Mouse (Mus musculus): ENCODE measurements at regions not wholly inside any gene's neighbourhood (a gene's known extent, or its start where the extent isn't known, plus 50 kb on each side); places are given as distances from the start of the nearest gene placed in this dataset.

DNA sequence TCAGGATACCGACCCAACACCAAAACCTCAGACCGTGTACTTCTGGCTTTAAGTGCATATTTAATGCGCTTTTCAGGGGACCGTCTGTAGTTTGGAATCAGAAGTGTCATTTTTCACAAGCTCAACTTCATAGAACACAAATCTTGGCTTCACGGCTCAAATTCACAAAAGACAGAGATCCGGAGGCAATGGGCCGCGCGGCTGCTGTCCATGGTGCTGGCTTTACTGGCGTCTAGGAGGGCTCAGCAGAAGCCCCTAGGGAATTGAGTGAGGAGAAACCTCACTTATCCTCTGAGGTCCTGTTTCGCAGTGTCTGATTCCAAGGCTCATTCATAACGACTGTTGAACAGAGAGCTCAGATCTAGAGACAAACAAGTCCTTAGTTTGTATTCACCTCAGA, 196.5 kb upstream of the Ajap1 start:
- no peak overlapping the region for H3K4me2 ChIP-seq
- no peak overlapping the region for H3K9ac ChIP-seq
- no peaks in the 10 kb centered on the region for H3K36me3 ChIP-seq
- no peak overlapping the region for H3K27ac ChIP-seq
- 32% methylated on average over 12 of the region's 12 CpGs for WGBS
- 0 out of 2 replicates have a peak, but pooled peaks cover 5% of the 10 kb centered on the region for H3K4me1 ChIP-seq (replicated peaks)
- H3K9me3 ChIP-seq: no peaks in the 10 kb centered on the region
- H3K4me3 ChIP-seq: no peak overlapping the region
- H3K27me3 ChIP-seq: peaks cover 8% of the 10 kb centered on the region; the same call in 1 of the 2 replicates
- ATAC-seq (ENCODE audit: low FRiP score): no peak

DNA sequence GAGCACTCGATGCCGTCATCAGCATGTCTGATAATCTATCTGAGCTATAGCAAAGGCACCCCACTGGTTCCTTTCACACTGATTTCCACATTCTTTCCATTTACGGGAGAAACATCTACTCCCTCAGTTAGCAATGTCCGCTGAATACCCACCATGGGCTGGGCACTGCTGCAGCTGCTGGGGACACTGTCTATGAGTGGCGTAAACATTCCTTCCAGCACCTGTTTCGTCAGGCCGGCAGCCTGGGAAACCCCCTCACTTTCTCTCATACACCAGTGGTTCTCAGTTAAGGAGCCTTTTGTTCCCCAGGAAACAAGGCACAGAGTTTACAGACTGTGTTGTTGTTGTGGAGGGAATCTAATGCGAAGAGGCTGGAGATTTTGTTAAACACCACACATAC, 205.8 kb upstream of the Ajap1 start:
- ATAC-seq (ENCODE audit: low FRiP score): no peak
- H3K27ac ChIP-seq: no peak overlapping the region

DNA sequence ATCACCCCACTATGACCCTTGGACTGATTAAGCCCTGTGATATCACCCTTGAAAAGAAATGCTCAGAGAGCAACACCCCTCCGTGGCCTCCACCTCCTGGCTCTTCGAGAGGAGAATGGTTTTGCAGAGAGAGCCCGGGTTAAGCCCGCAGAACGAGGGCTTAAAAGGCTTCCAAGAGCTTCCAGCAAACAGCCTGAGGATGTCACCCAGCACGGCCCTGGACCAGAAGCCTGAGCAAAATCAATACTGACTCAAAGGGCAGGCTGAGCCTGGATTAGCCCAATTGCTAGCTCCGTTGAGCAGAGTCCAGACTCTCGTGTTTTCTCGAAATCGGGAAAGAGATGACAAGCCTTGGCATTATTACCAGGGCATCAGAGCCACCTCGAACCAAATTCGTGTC, 211.3 kb upstream of the Ajap1 start:
- Histone ChIP-seq H3K4me2 (no peak overlapping the region), H3K9ac (no peak overlapping the region), H3K27me3 (peaks cover 35% of the 10 kb centered on the region), H3K4me1 (replicated peaks) (peaks cover 22% of the 10 kb centered on the region), H3K4me3 (no peak overlapping the region), H3K36me3 (no peaks in the 10 kb centered on the region), H3K27ac (no peak overlapping the region; the same call in 1 of the 2 replicates), H3K9me3 (no peaks in the 10 kb centered on the region)
- no peak for ATAC-seq (ENCODE audit: low FRiP score)
- WGBS: 84% methylated on average over 12 of the region's 12 CpGs

More for the DNA sequence above, 205.8 kb upstream of the Ajap1 start:
- Histone ChIP-seq H3K4me1 (replicated peaks) (peaks cover 14% of the 10 kb centered on the region), H3K9me3 (no peaks in the 10 kb centered on the region), H3K27me3 (peaks cover 11% of the 10 kb centered on the region; the same call in 1 of the 2 replicates), H3K4me3 (no peak overlapping the region), H3K36me3 (no peaks in the 10 kb centered on the region), H3K9ac (no peak overlapping the region), H3K4me2 (no peak overlapping the region)
- 47% methylated on average over 8 of the region's 8 CpGs for WGBS

DNA sequence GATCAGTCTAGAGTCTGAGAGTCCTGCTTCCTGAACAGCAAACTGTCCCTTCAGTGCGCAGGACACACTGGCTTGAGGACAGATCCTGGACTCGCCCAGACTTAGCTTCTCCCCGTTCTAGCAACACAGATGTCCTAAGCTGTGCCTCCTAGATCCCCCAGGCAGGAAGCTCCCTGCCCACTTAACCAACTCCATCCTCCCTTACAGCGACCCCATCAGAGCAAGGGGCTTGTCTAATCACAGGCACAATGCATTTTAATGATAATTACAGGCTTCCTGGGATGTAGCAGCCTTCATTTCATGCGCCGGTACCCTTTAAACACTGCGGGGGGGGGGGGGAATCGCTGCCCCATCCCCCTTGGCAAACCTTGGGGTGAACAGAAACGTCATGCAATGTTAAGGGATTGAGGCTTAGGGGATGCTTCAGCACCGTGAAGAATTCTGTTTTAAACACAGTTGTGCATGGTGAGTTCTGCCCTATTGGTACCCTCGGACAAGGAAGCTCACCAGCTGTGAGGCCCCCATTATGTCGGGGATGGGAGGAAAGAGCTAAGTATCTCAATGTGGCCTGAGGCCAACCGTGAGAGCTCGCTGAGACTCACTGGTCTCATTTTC, 213.9 kb upstream of the Ajap1 start:
- Histone ChIP-seq H3K27ac (peak overlapping the region; percentile 55), H3K9ac (0 out of 2 replicates have a peak overlapping the region, but pooled peaks have one; percentile 19), H3K27me3 (peaks cover 42% of the 10 kb centered on the region), H3K9me3 (no peaks in the 10 kb centered on the region), H3K4me2 (0 out of 2 replicates have a peak overlapping the region, but pooled peaks have one; percentile 2), H3K36me3 (no peaks in the 10 kb centered on the region), H3K4me1 (replicated peaks) (peaks cover 18% of the 10 kb centered on the region), H3K4me3 (no peak overlapping the region)
- ATAC-seq (ENCODE audit: low FRiP score): peak; percentile 65; the same call in 1 of the 2 replicates
- 8% methylated on average over 14 of the region's 14 CpGs for WGBS

DNA sequence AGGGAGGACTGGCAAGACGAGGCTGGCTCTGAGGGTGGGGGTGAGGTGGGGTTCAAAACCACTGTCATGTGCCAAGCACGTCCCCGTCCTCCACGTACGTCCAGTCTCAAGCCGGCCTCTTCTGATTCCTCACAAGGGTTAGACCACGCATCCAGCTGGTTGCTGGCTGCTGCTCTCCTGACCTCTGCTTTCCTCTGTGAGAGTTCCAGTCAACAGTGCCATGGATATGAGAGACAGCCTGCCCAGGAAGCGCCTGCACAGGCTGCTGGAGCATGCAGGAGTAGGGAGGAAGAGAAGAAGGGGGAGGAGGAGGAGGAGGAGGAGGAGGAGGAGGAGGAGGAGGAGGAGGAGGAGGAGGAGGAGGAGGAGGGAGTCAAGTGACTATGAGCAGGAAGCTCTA, 224.6 kb upstream of the Ajap1 start:
- H3K4me1 ChIP-seq (replicated peaks): peaks cover 23% of the 10 kb centered on the region
- no peak overlapping the region for H3K4me2 ChIP-seq
- no peaks in the 10 kb centered on the region for H3K36me3 ChIP-seq
- 67% methylated on average over 7 of the region's 8 CpGs for WGBS
- H3K9me3 ChIP-seq: no peaks in the 10 kb centered on the region
- H3K27me3 ChIP-seq: peaks cover 10% of the 10 kb centered on the region; the same call in 1 of the 2 replicates
- no peak overlapping the region for H3K4me3 ChIP-seq
- H3K9ac ChIP-seq: no peak overlapping the region
- ATAC-seq (ENCODE audit: low FRiP score): no peak
- H3K27ac ChIP-seq: no peak overlapping the region

- Histone ChIP-seq H3K9me3 (no peaks in the 10 kb centered on the region), H3K9ac (no peak overlapping the region), H3K27ac (no peak overlapping the region), H3K4me3 (no peak overlapping the region), H3K4me1 (replicated peaks) (peaks cover 53% of the 10 kb centered on the region), H3K36me3 (no peaks in the 10 kb centered on the region), H3K4me2 (no peak overlapping the region), H3K27me3 (peaks cover 20% of the 10 kb centered on the region)
- WGBS: 48% methylated on average over 6 of the region's 6 CpGs
- no peak for ATAC-seq (ENCODE audit: low FRiP score)
Measured at GRCm38 (mm10) chr4:153714995-153715645, 232.5 kb upstream of the Ajap1 start.

DNA sequence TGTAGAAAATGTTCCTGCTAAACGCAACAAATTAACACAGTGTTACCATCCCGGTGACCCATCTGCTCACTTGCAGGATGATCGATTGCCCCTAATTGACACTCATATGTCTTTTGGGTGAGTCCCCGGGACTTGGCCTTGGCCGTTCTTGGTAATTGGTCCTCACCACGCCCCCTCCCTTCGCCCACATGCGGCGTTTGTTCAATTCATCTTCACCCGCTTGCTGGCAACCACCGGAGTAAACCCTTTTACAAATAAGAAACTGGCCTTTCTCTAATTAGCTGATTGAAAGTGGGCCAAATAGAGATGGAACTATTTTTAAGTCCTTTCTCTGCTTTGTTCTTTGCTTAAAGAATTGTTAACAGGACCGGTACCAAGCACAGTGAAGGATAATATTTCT, 234.7 kb upstream of the Ajap1 start:
- H3K9me3 ChIP-seq: no peaks in the 10 kb centered on the region
- H3K4me1 ChIP-seq (replicated peaks): peaks cover 50% of the 10 kb centered on the region
- no peaks in the 10 kb centered on the region for H3K36me3 ChIP-seq
- no peak overlapping the region for H3K4me3 ChIP-seq
- no peak for ATAC-seq (ENCODE audit: low FRiP score)
- H3K4me2 ChIP-seq: no peak overlapping the region
- 55% methylated on average over 12 of the region's 12 CpGs for WGBS
- peaks cover 15% of the 10 kb centered on the region; the same call in 1 of the 2 replicates for H3K27me3 ChIP-seq
- H3K9ac ChIP-seq: no peak overlapping the region
- H3K27ac ChIP-seq: no peak overlapping the region

DNA sequence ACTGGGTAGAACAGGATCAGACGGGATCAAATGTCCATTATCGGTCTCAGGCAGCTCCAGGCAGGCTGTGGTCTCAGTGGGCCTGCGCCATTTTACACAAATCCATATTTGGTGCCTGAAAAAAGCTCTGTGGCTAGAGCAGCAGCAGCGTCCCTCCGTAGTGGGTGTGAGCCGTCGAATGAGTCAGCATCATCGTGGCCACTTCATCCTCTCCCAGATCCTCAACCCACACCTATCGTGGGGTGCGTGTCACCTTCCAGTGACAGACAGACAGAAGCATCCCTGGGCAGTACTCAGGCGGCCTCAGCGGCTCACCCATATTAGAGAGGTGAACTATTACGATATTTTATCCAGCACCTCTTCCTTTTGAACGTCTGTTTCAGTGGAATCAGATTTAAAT, 233.0 kb upstream of the A430005L14Rik start:
- Histone ChIP-seq H3K4me1 (replicated peaks) (peaks cover 21% of the 10 kb centered on the region), H3K27ac (no peak overlapping the region), H3K9me3 (no peaks in the 10 kb centered on the region), H3K4me2 (no peak overlapping the region), H3K36me3 (no peaks in the 10 kb centered on the region), H3K4me3 (no peak overlapping the region), H3K9ac (no peak overlapping the region), H3K27me3 (no peaks in the 10 kb centered on the region)
- 87% methylated on average over 14 of the region's 14 CpGs for WGBS
- no peak for ATAC-seq (ENCODE audit: low FRiP score)

- 51% methylated on average over 10 of the region's 10 CpGs for WGBS
- no peak for ATAC-seq (ENCODE audit: low FRiP score)
- H3K27me3 ChIP-seq: no peaks in the 10 kb centered on the region
Measured at GRCm38 (mm10) chr4:153727273-153727672, 229.8 kb upstream of the A430005L14Rik start.

DNA sequence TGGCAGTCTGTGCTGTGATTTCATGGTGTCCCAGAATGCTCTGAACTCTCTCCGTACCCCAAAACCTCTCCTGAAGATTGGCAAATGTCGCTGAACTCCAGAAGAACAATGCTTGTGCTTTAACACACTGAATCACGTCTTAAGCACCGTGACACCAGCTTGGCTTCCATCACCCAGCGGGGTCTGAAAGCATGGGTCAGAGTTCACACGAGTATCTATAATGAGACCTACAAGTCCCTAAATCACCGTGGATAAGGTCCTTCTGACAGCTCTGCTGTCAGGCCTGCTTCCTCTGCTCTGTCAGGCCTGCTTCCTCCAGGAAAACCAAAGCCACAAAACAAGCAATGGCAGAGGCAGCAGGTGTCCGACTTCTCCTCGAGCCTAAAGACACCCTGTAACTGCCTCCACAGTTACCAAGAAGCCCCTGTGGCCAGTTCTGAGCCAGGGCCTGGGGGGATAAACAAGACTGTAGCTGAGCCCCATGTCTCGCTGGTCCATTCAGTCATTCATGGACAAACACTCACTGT, 229.1 kb upstream of the A430005L14Rik start:
- WGBS: 27% methylated on average over 10 of the region's 10 CpGs
- H3K4me2 ChIP-seq: no peak overlapping the region
- peaks cover 13% of the 10 kb centered on the region for H3K4me1 ChIP-seq (replicated peaks)
- H3K27me3 ChIP-seq: no peaks in the 10 kb centered on the region
- no peaks in the 10 kb centered on the region for H3K9me3 ChIP-seq
- no peak overlapping the region for H3K27ac ChIP-seq
- no peak overlapping the region for H3K9ac ChIP-seq
- no peaks in the 10 kb centered on the region for H3K36me3 ChIP-seq
- H3K4me3 ChIP-seq: no peak overlapping the region
- no peak for ATAC-seq (ENCODE audit: low FRiP score)

More at GRCm38 (mm10) chr4:153727273-153727672, 229.8 kb upstream of the A430005L14Rik start:
- H3K4me1 ChIP-seq (replicated peaks): peaks cover 13% of the 10 kb centered on the region
- H3K9ac ChIP-seq: no peak overlapping the region
- no peak overlapping the region for H3K4me3 ChIP-seq
- no peak overlapping the region for H3K27ac ChIP-seq
- no peak overlapping the region for H3K4me2 ChIP-seq
- no peaks in the 10 kb centered on the region for H3K36me3 ChIP-seq
- no peaks in the 10 kb centered on the region for H3K9me3 ChIP-seq

DNA sequence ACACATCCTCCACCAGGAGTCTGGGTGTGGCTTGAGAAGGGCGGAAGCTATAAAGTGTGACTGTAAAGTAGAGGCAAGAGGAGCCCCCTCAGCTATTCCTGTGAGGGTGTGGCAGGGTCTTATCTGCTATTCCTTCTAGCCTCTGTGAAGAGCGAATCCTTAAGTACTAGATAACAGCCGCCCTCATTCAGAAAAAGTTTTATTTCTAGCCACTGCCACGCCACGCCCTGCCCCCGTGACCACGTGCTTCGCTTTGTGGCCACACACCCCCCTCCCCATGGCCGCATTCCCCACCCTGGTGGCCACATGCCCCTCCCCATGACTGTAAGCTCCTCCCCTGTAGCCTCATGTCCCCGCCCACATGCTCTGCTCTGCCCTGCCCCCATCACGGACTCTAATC, 218.9 kb upstream of the A430005L14Rik start:
- no peak overlapping the region for H3K4me3 ChIP-seq
- peaks cover 17% of the 10 kb centered on the region for H3K4me1 ChIP-seq (replicated peaks)
- no peak overlapping the region for H3K27ac ChIP-seq
- H3K27me3 ChIP-seq: no peaks in the 10 kb centered on the region
- no peaks in the 10 kb centered on the region for H3K9me3 ChIP-seq
- no peaks in the 10 kb centered on the region for H3K36me3 ChIP-seq
- no peak overlapping the region for H3K9ac ChIP-seq
- 90% methylated on average over 11 of the region's 11 CpGs for WGBS
- ATAC-seq (ENCODE audit: low FRiP score): no peak
- no peak overlapping the region for H3K4me2 ChIP-seq

GRCm38 (mm10) chr4:153742241-153742640, 214.8 kb upstream of the A430005L14Rik start:
- Histone ChIP-seq H3K9ac (no peak overlapping the region), H3K9me3 (no peaks in the 10 kb centered on the region), H3K36me3 (no peaks in the 10 kb centered on the region), H3K27ac (no peak overlapping the region), H3K27me3 (no peaks in the 10 kb centered on the region), H3K4me3 (no peak overlapping the region), H3K4me1 (replicated peaks) (peaks cover 17% of the 10 kb centered on the region), H3K4me2 (no peak overlapping the region)
- 94% methylated on average over 9 of the region's 10 CpGs for WGBS
- ATAC-seq (ENCODE audit: low FRiP score): no peak
